Mouse (Mus musculus) intestine, embryonic 14.5 days (tissue): ENCODE measurements around the gene Neurl1b. TPM values are rescaled to one million over a fixed set of nuclear protein-coding genes. Genes with fewer than 3 reads are reported as not detected.

Source experiments
- ATAC-seq: fragments of 200-750 bp; cut with Nextera tagmentation; replicated peaks from 2 replicates; pipeline ENCODE4 v1.8.0; 2017; ENCODE audit warnings: low read depth, moderate number of reproducible peaks, moderate TSS enrichment, moderate library complexity; ENCODE audit not compliant: low FRiP score, low TSS enrichment
- DNase-seq: peaks from one replicate; pipeline ENCODE4 v3.0.0-alpha.2; 2018; ENCODE audit warnings: low spot score
- H3K27ac ChIP-seq: fragments of 300-500 bp; sonication (generic); 2 replicates; pipeline ENCODE4 v1.5.1; 2014; ENCODE audit warnings: low read depth, mild to moderate bottlenecking, control low read depth
- H3K27me3 ChIP-seq: fragments of 300-500 bp; sonication (generic); replicated peaks from 2 replicates; pipeline ENCODE4 v1.6.1; 2014; ENCODE audit warnings: low read length, control low read depth; ENCODE audit not compliant: control insufficient read depth, insufficient read depth
- H3K36me3 ChIP-seq: fragments of 300-500 bp; sonication (generic); 2 replicates; pipeline ENCODE4 v1.6.1; 2014; ENCODE audit warnings: low read length, control low read depth; ENCODE audit not compliant: control insufficient read depth, insufficient read depth
- H3K4me1 ChIP-seq: fragments of 300-500 bp; sonication (generic); replicated peaks from 2 replicates; pipeline ENCODE4 v1.6.1; 2014; ENCODE audit warnings: low read length, control low read depth, mixed read lengths; ENCODE audit not compliant: control insufficient read depth, insufficient read depth
- H3K4me2 ChIP-seq: fragments of 300-500 bp; sonication (generic); 2 replicates; pipeline ENCODE4 v1.6.1; 2014; ENCODE audit warnings: low read length
- H3K4me3 ChIP-seq: fragments of 300-500 bp; sonication (generic); 2 replicates; pipeline ENCODE4 v1.5.1; 2014; ENCODE audit warnings: low read depth, low read length, control low read depth, mixed read lengths
- H3K9ac ChIP-seq: fragments of 300-500 bp; sonication (generic); 2 replicates; pipeline ENCODE4 v1.6.1; 2014; ENCODE audit warnings: mild to moderate bottlenecking, low read length
- H3K9me3 ChIP-seq: fragments of 300-500 bp; sonication (generic); 2 replicates; pipeline ENCODE4 v1.6.1; 2016; ENCODE audit warnings: low read length, control low read depth; ENCODE audit not compliant: control insufficient read depth
- WGBS: fragments of 180-500 bp; shearing (Covaris S2); extraction: QIAGEN DNeasy Blood & Tissue Kit; methylation state at CpG from one replicate; pipeline ENCODE4 v1.1.7; 2014; 5-methylcytosine and 5-hydroxymethylcytosine counted together
- polyA plus RNA-seq: library from polyadenylated mRNA; unstranded; fragments of >200 nt; fragmentation: Nextera tagmentation; extraction: Ambion mirVana; gene quantifications from 2 replicates; pipeline ENCODE4 v1.2.1, GENCODE M21; 2014

Neurl1b gene
- polyA plus RNA-seq, 1 experiment from 2014 or later = 3.1 TPM

- 98% methylated on average over 4 of the region's 4 CpGs for WGBS
- H3K9me3 ChIP-seq = peaks cover 3% of the 10 kb centered on the region; the same call in 1 of the 2 replicates
- no peaks in the 10 kb centered on the region for H3K36me3 ChIP-seq
- no peak overlapping the region for H3K9ac ChIP-seq
- no peak for ATAC-seq
- H3K4me2 ChIP-seq = no peak overlapping the region
- no peak overlapping the region for H3K4me3 ChIP-seq
- DNase-seq = no peak
- H3K27ac ChIP-seq = no peak overlapping the region
- H3K27me3 ChIP-seq = no peaks in the 10 kb centered on the region
- 0 out of 2 replicates have a peak, but pooled peaks cover 3% of the 10 kb centered on the region for H3K4me1 ChIP-seq
These were observed 73.3 kb downstream of the Neurl1b start for GRCm38 (mm10) chr17:26487917-26488316.

GRCm38 (mm10) chr17:26488711-26489403 is 74.2 kb downstream of the Neurl1b start:
- H3K4me1 ChIP-seq = 0 out of 2 replicates have a peak, but pooled peaks cover 3% of the 10 kb centered on the region
- ATAC-seq = no peak
- H3K9ac ChIP-seq = no peak overlapping the region
- H3K9me3 ChIP-seq = peaks cover 6% of the 10 kb centered on the region
- WGBS = 72% methylated on average over 8 of the region's 8 CpGs
- no peak overlapping the region for H3K4me3 ChIP-seq
- no peak for DNase-seq
- H3K36me3 ChIP-seq = no peaks in the 10 kb centered on the region
- H3K27me3 ChIP-seq = no peaks in the 10 kb centered on the region
- H3K4me2 ChIP-seq = no peak overlapping the region
- H3K27ac ChIP-seq = no peak overlapping the region

GRCm38 (mm10) chr17:26490072-26490471 is 75.4 kb downstream of the Neurl1b start:
- H3K27me3 ChIP-seq = no peaks in the 10 kb centered on the region
- DNase-seq = no peak
- ATAC-seq = no peak
- 0 out of 2 replicates have a peak, but pooled peaks cover 3% of the 10 kb centered on the region for H3K4me1 ChIP-seq
- H3K9me3 ChIP-seq = peaks cover 6% of the 10 kb centered on the region
- 92% methylated on average over 10 of the region's 10 CpGs for WGBS
- H3K36me3 ChIP-seq = no peaks in the 10 kb centered on the region
- H3K4me2 ChIP-seq = no peak overlapping the region
- H3K4me3 ChIP-seq = no peak overlapping the region
- no peak overlapping the region for H3K9ac ChIP-seq
- no peak overlapping the region for H3K27ac ChIP-seq

GRCm38 (mm10) chr17:26490910-26491309 is 76.3 kb downstream of the Neurl1b start:
- no peaks in the 10 kb centered on the region for H3K27me3 ChIP-seq
- no peak overlapping the region for H3K4me3 ChIP-seq
- WGBS = 75% methylated on average over 2 of the region's 2 CpGs
- DNase-seq (no peak), ATAC-seq (no peak)
- no peak overlapping the region for H3K27ac ChIP-seq
- no peak overlapping the region for H3K9ac ChIP-seq
- H3K4me2 ChIP-seq = no peak overlapping the region
- H3K4me1 ChIP-seq = 0 out of 2 replicates have a peak, but pooled peaks cover 3% of the 10 kb centered on the region
- H3K9me3 ChIP-seq = peaks cover 6% of the 10 kb centered on the region
- no peaks in the 10 kb centered on the region for H3K36me3 ChIP-seq

- Histone ChIP-seq H3K4me3 (no peak overlapping the region), H3K4me2 (no peak overlapping the region), H3K27ac (no peak overlapping the region), H3K4me1 (0 out of 2 replicates have a peak, but pooled peaks cover 3% of the 10 kb centered on the region), H3K27me3 (no peaks in the 10 kb centered on the region), H3K9ac (no peak overlapping the region), H3K9me3 (peaks cover 6% of the 10 kb centered on the region), H3K36me3 (no peaks in the 10 kb centered on the region)
- WGBS = 77% methylated on average over 3 of the region's 3 CpGs
- no peak for DNase-seq
- no peak for ATAC-seq
These were observed 77.6 kb downstream of the Neurl1b start for GRCm38 (mm10) chr17:26492246-26492645.

GRCm38 (mm10) chr17:26494642-26495468 is 80.2 kb downstream of the Neurl1b start:
- Histone ChIP-seq H3K36me3 (no peaks in the 10 kb centered on the region), H3K4me2 (no peak overlapping the region), H3K9me3 (peaks cover 6% of the 10 kb centered on the region), H3K9ac (no peak overlapping the region), H3K27ac (no peak overlapping the region), H3K4me3 (no peak overlapping the region), H3K27me3 (no peaks in the 10 kb centered on the region), H3K4me1 (no peaks in the 10 kb centered on the region)
- no peak for DNase-seq
- ATAC-seq = no peak
- 83% methylated on average over 4 of the region's 4 CpGs for WGBS

Other genes starting within 250 kb of the Neurl1b start
- gene Pdia2, start 215.7 kb upstream of the Neurl1b start, polyA plus RNA-seq = 0.47 and 3.7 TPM in 2 replicates
- 14.3 and 20.0 TPM in 2 replicates for gene Rgs11, start 211.9 kb upstream of the Neurl1b start, polyA plus RNA-seq
- 21.4 and 29.0 TPM in 2 replicates for gene Arhgdig, start 207.0 kb upstream of the Neurl1b start, polyA plus RNA-seq
- gene Fam234a, start 170.6 kb upstream of the Neurl1b start, polyA plus RNA-seq = 71.9 and 76.5 TPM in 2 replicates
- gene Luc7l, start 161.9 kb upstream of the Neurl1b start, polyA plus RNA-seq = 99.6 and 105 TPM in 2 replicates
- gene Ergic1, start 146.7 kb downstream of the Neurl1b start, polyA plus RNA-seq = 135 and 136 TPM in 2 replicates
- 14.5 and 17.0 TPM in 2 replicates for gene Dusp1, start 147.3 kb downstream of the Neurl1b start, polyA plus RNA-seq
- gene Atp6v0e, start 248.4 kb downstream of the Neurl1b start, polyA plus RNA-seq = 216 and 217 TPM in 2 replicates